Mouse (Mus musculus) myocyte (in vitro differentiated cells): ENCODE results near the gene Arl4c. TPM values are rescaled to one million over a fixed set of nuclear protein-coding genes. Genes with fewer than 3 reads are reported as not detected.

ENCODE experiments used
- H3K27me3 ChIP-seq: one replicate; pipeline ENCODE4 v1.6.1; 2011; ENCODE audit not compliant: control insufficient read depth, insufficient read depth, insufficient read length
- H3K36me3 ChIP-seq: one replicate; pipeline ENCODE4 v1.6.1; 2011; ENCODE audit not compliant: control insufficient read depth, insufficient read depth
- H3K4me2 ChIP-seq: one replicate; pipeline ENCODE4 v1.6.1; 2011; ENCODE audit warnings: low read depth, control low read depth
- H3K4me3 ChIP-seq: one replicate; pipeline ENCODE4 v1.5.1; 2011; ENCODE audit warnings: mild to moderate bottlenecking, control low read depth, moderate library complexity
- H3K79me2 ChIP-seq: one replicate; pipeline ENCODE4 v1.6.1; 2011; ENCODE audit not compliant: control insufficient read depth, insufficient read depth
- H3ac ChIP-seq: one replicate; pipeline ENCODE4 v1.6.1; 2011; ENCODE audit not compliant: control insufficient read depth, insufficient read length
- CEBPB ChIP-seq: IDR thresholded peaks from 2 replicates; pipeline ENCODE4 v1.6.1; 2011; ENCODE audit warnings: mild to moderate bottlenecking, moderate library complexity; ENCODE audit not compliant: poor library complexity, insufficient read depth, severe bottlenecking
- E2F4 ChIP-seq: IDR thresholded peaks from one replicate; pipeline ENCODE4 v1.6.1; 2011; ENCODE audit warnings: mild to moderate bottlenecking, control low read depth, moderate library complexity; ENCODE audit not compliant: insufficient read depth
- MAX ChIP-seq: IDR thresholded peaks from one replicate; pipeline ENCODE4 v1.6.1; 2011; ENCODE audit warnings: low read depth, mild to moderate bottlenecking, control low read depth
- MYOD1 ChIP-seq, 3 experiments: IDR thresholded peaks; one replicate each; pipeline ENCODE4 v1.6.1; 2011; ENCODE audit warnings: control low read depth in 2 of 3, low read depth in 2 of 3, mild to moderate bottlenecking in 2 of 3, moderate library complexity in 1 of 3; ENCODE audit not compliant: insufficient read length in 2 of 3, control insufficient read depth in 1 of 3
- MYOG ChIP-seq, 3 experiments: IDR thresholded peaks; one replicate each; pipeline ENCODE4 v1.6.1; 2011; ENCODE audit warnings: control low read depth in 2 of 3, low read depth in 2 of 3, mild to moderate bottlenecking in 2 of 3; ENCODE audit not compliant: insufficient read length in 2 of 3, control insufficient read depth in 1 of 3, insufficient read depth in 1 of 3
- POLR2A ChIP-seq: IDR thresholded peaks from one replicate; pipeline ENCODE4 v1.6.1; 2011; ENCODE audit warnings: low read depth, mild to moderate bottlenecking, control low read depth, moderate library complexity; ENCODE audit not compliant: insufficient read length
- POLR2AphosphoS2 ChIP-seq: IDR thresholded peaks from one replicate; pipeline ENCODE4 v1.6.1; 2011; ENCODE audit warnings: low read depth, control low read depth; ENCODE audit not compliant: insufficient read length
- REST ChIP-seq: IDR thresholded peaks from one replicate; pipeline ENCODE4 v1.6.1; 2011; ENCODE audit warnings: mild to moderate bottlenecking, control low read depth, moderate library complexity; ENCODE audit not compliant: insufficient read depth, insufficient read length
- SRF ChIP-seq: IDR thresholded peaks from one replicate; pipeline ENCODE4 v1.6.1; 2011; ENCODE audit warnings: low read depth; ENCODE audit not compliant: control insufficient read depth, insufficient read length
- TCF12 ChIP-seq: IDR thresholded peaks from one replicate; pipeline ENCODE4 v1.6.1; 2011; ENCODE audit warnings: mild to moderate bottlenecking, control low read depth; ENCODE audit not compliant: poor library complexity, insufficient read depth, severe bottlenecking
- TCF3 ChIP-seq: IDR thresholded peaks from one replicate; pipeline ENCODE4 v1.6.1; 2011; ENCODE audit warnings: low read depth, control low read depth; ENCODE audit not compliant: insufficient read length
- USF1 ChIP-seq: IDR thresholded peaks from one replicate; pipeline ENCODE4 v1.6.1; 2011; ENCODE audit warnings: low read depth, mild to moderate bottlenecking, control low read depth, moderate library complexity
- polyA plus RNA-seq: library from polyadenylated mRNA; unstranded; fragments of >200 nt; fragmentation: generic; extraction: Trizol; gene quantifications from one replicate; pipeline ENCODE4 v1.2.1, GENCODE M21; 2012; ENCODE audit warnings: missing spikeins

Arl4c gene
- polyA plus RNA-seq, 1 experiment, result 25.2 TPM

DNA sequence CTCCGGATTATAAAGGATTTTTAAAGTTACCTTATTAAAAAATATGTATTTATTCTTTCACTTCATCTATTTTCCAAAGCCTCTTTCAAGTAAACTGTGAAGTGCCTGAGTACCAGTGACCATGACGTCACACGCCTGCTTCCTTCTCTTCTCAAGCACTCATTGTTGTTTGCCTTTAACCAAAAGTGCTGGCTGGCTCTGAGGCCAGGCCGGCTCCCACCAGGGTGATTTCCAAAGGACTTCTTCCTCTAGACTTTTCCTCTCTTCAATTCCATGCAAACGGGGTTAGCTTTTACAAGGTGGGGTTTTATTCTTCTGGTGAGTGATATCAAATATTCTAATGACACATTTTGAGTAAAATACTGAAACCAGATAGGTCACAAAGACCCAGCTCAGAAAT, 2.6 kb downstream of the Arl4c start:
- peak overlapping the region; percentile 84 for H3ac ChIP-seq
- H3K79me2 ChIP-seq, result peaks cover 51% of the 10 kb centered on the region
- peak overlapping the region; percentile 100 for H3K4me3 ChIP-seq
- H3K36me3 ChIP-seq, result peaks cover 15% of the 10 kb centered on the region
- H3K27me3 ChIP-seq, result no peaks in the 10 kb centered on the region
- peak overlapping the region; percentile 75 for H3K4me2 ChIP-seq
- TF ChIP-seq CEBPB (no peak), POLR2A (peak; percentile 25)

DNA sequence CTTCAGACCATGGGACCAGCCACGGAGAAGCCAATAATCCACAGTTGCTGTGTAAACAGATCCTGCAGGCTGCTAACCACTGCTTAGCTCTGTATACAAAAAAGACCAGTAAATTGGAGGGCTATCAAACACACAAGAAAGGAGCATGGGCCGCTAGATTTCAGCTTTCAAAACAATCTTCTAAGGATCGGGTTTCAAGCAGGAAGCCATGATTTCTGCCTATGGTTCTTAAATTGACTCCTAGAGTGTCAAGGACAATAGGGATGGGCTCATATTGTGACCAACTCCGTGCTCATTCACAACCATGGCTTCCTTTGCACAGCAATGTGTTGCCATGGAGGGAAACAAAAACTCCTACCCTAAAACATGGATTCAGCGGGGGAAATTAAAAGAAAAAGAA, 3.1 kb downstream of the Arl4c start:
- H3K79me2 ChIP-seq, result peaks cover 51% of the 10 kb centered on the region
- TF ChIP-seq SRF (no peak), USF1 (no peak)
- H3K4me3 ChIP-seq, result peak overlapping the region; percentile 100
- peaks cover 15% of the 10 kb centered on the region for H3K36me3 ChIP-seq
- no peaks in the 10 kb centered on the region for H3K27me3 ChIP-seq
- H3K4me2 ChIP-seq, result peak overlapping the region; percentile 75
- no peak overlapping the region for H3ac ChIP-seq

DNA sequence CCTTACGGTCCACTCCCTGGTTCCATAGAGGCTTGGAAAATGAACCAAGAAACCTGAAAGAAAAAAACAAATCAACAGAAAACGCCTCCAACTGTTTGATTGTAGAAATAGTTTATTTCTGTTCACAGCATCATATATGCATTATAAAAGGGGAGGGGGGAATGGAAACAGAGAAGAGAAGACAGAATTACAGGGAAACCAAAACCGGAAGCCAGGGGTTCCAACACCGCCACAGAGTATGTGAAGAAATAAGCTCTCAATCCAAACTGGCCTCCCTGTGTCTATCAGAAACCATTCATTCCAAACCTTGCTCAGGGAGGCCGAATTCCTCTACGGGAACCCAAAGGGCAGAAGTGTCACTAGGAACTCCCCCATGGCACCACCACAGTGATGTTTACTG, 3.9 kb downstream of the Arl4c start:
- peaks cover 51% of the 10 kb centered on the region for H3K79me2 ChIP-seq
- TF ChIP-seq REST (no peak), CEBPB (no peak), MYOD1 (IDR thresholded peaks at IDR 0.05; ENCODE audit: control insufficient read depth in 1 of 3, insufficient read length in 2 of 3, low read depth in 2 of 3) (no peak), SRF (no peak), MAX (no peak), TCF12 (no peak), USF1 (no peak), POLR2AphosphoS2 (no peak), POLR2A (no peak), MYOG (IDR thresholded peaks at IDR 0.05; ENCODE audit: control insufficient read depth in 1 of 3, insufficient read depth in 1 of 3, insufficient read length in 2 of 3, low read depth in 2 of 3) (no peak)
- peak overlapping the region; percentile 100 for H3K4me3 ChIP-seq
- H3K4me2 ChIP-seq, result peak overlapping the region; percentile 75
- peaks cover 15% of the 10 kb centered on the region for H3K36me3 ChIP-seq
- H3ac ChIP-seq, result no peak overlapping the region
- H3K27me3 ChIP-seq, result no peaks in the 10 kb centered on the region

DNA sequence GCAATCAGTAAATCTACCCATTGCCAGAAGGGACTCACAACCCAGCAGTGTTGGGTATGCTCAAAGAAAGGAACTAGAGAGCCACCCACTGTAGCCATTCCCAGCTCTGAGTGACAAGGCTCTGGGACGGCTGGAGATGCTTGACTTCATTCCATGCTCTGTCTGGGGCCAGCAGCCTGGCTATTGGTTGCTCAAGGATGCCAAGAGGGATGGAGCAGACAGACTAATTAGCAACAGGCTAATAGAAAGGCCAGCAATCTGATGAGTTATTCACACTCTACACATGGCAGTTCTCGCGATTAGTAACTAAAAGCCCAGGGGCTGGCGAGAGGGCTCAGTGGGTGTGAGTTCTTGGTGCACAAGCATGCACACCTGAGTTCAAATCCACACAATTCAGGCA, 5.6 kb downstream of the Arl4c start:
- H3ac ChIP-seq, result no peak overlapping the region
- peaks cover 51% of the 10 kb centered on the region for H3K79me2 ChIP-seq
- H3K4me3 ChIP-seq, result no peak overlapping the region
- TF ChIP-seq REST (no peak), POLR2A (no peak), SRF (no peak), MAX (no peak), USF1 (no peak), POLR2AphosphoS2 (no peak), E2F4 (no peak), MYOD1 (IDR thresholded peaks at IDR 0.05; ENCODE audit: control insufficient read depth in 1 of 3, insufficient read length in 2 of 3, low read depth in 2 of 3) (no peak), CEBPB (no peak), MYOG (IDR thresholded peaks at IDR 0.05; ENCODE audit: control insufficient read depth in 1 of 3, insufficient read depth in 1 of 3, insufficient read length in 2 of 3, low read depth in 2 of 3) (no peak), TCF12 (no peak), TCF3 (no peak)
- no peaks in the 10 kb centered on the region for H3K27me3 ChIP-seq
- H3K4me2 ChIP-seq, result no peak overlapping the region
- H3K36me3 ChIP-seq, result peaks cover 15% of the 10 kb centered on the region

DNA sequence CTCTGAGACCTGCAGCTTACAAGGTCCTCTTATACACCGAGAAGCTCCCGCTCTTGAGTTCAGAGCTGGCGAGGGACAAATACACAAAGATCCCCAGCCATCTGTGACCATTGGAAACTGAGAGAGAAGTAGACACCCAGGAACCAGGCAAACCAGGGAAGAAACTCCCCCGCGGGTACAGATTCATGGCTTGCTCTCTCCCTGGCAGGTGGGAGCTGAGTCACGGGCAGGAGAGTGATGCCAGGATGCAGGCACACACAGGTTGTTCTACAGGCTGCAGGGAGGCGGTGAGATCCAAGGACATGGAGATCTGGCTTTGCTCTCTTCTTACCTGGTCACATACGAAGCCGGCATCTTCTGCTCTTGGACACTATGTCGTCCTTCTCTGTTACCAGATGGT, 7.7 kb downstream of the Arl4c start:
- Histone ChIP-seq H3K4me2 (no peak overlapping the region), H3ac (no peak overlapping the region)
- TF ChIP-seq MYOD1 (IDR thresholded peaks at IDR 0.05; ENCODE audit: control insufficient read depth in 1 of 3, insufficient read length in 2 of 3, low read depth in 2 of 3) (no peak), E2F4 (no peak), CEBPB (no peak), TCF12 (no peak), MYOG (IDR thresholded peaks at IDR 0.05; ENCODE audit: control insufficient read depth in 1 of 3, insufficient read depth in 1 of 3, insufficient read length in 2 of 3, low read depth in 2 of 3) (no peak), USF1 (no peak), POLR2AphosphoS2 (no peak), SRF (no peak), POLR2A (no peak)

More for the DNA sequence above, 7.7 kb downstream of the Arl4c start:
- Histone ChIP-seq H3K79me2 (peaks cover 30% of the 10 kb centered on the region), H3K4me3 (no peak overlapping the region), H3K36me3 (peaks cover 15% of the 10 kb centered on the region), H3K27me3 (no peaks in the 10 kb centered on the region)
